Mouse (Mus musculus): ENCODE results near the gene Chil4. TPM values are rescaled to one million over a fixed set of nuclear protein-coding genes. Genes with fewer than 3 reads are reported as not detected.
"Not testable (repeated sequence)": the region's sequence is repeated elsewhere in the genome, so short reads cannot be mapped to it uniquely, and the experiment has no call there.

Gene Chil4
- polyA plus RNA-seq, 1 experiment from 2014 or later = not detected

DNA sequence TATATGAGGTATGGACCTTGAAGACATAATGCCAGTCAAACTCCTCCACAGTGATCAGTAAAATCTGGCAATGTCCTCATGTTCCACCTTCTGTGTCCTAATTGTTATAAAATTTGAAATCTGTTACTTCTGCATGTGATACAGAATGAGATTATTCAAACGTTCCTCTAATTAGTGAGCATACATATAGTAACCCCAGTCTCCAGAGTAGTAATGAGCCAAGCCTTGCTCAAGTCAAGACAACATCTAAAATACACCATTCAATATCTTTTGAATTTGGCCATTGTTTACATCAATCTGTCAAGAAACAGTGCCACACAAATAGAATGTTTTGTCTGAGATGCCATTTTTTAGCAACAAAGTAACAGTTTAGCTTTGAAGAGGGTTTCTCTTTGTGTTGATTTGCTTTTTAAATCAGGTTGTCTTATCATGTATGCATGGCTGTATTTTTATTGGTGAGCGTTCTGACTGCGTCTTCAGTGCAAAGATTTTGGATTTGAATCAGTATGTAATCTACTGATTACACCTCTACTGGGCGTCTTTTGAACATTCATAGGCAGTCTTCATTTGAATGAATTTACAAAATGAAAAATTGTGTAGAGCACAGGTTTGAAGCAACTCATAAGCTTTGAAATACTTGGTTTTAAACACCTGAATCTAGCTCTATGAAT, 888 bp downstream of the Chil4 start:
- not testable (repeated sequence) for H3K4me3 ChIP-seq; ATAC-seq (replicated peaks; ENCODE audit: insufficient number of reproducible peaks, insufficient read depth, low FRiP score, low read depth)

DNA sequence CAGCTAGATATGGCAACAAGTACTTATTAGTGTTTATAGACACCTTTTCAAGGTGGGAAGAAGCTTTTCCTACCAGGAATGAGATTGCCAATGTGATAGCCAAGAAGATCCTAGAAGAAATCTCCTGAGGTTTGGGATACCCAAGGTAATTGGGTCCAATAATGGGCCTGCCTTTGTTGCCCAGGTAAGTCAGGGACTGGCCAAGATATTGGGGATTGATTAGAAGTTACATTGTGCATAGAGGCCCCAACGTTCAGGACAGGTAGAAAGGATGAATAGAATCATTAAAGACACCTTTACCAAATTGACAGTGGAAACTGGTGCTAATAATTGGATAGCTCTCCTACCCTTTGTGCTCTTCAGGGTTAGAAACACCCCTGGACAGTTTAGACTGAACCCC, 21.3 kb downstream of the Chil4 start:
- peaks cover 15% of the 10 kb centered on the region for H3K9me3 ChIP-seq (replicated peaks)
- not testable (repeated sequence) for H3K27ac ChIP-seq; H3K4me2 ChIP-seq; H3K4me1 ChIP-seq (replicated peaks); H3K4me3 ChIP-seq; H3K36me3 ChIP-seq; ATAC-seq (replicated peaks; ENCODE audit: insufficient number of reproducible peaks, insufficient read depth, low FRiP score, low read depth); H3K9ac ChIP-seq; H3K27me3 ChIP-seq
- whole genome bisulfite sequencing = 43% methylated on average over 1 of the region's 1 CpGs

More for the DNA sequence above, 888 bp downstream of the Chil4 start:
- H3K4me1 ChIP-seq (replicated peaks); H3K9ac ChIP-seq; H3K27me3 ChIP-seq; H3K27ac ChIP-seq; H3K36me3 ChIP-seq; H3K4me2 ChIP-seq; H3K9me3 ChIP-seq (replicated peaks): not testable (repeated sequence)
- 69% methylated on average over 4 of the region's 4 CpGs for WGBS

DNA sequence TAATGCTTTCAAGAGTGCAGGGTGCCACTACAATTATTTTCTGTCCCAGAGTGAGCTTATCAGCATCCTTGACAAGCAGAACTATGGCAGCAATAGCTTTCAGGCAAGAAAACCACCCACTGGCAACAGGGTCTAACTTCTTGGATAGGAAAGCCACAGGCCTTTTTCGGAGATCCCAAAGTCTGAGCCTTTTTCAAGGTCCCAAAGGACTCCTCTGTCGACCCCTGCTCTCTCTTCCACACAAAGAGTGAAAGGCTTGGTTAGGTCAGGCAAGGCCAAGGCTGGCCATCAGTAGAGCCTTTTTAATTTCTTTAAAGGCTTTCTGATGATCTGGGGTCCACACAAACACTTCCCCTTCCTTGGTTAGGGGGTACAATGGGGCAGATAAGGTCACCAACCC, 22.1 kb downstream of the Chil4 start:
- H3K9ac ChIP-seq; H3K36me3 ChIP-seq; H3K4me3 ChIP-seq; H3K4me2 ChIP-seq; H3K27me3 ChIP-seq; H3K27ac ChIP-seq; H3K4me1 ChIP-seq (replicated peaks); ATAC-seq (replicated peaks; ENCODE audit: insufficient number of reproducible peaks, insufficient read depth, low FRiP score, low read depth): not testable (repeated sequence)
- H3K9me3 ChIP-seq (replicated peaks) = peaks cover 15% of the 10 kb centered on the region
- WGBS = 54% methylated on average over 2 of the region's 2 CpGs

DNA sequence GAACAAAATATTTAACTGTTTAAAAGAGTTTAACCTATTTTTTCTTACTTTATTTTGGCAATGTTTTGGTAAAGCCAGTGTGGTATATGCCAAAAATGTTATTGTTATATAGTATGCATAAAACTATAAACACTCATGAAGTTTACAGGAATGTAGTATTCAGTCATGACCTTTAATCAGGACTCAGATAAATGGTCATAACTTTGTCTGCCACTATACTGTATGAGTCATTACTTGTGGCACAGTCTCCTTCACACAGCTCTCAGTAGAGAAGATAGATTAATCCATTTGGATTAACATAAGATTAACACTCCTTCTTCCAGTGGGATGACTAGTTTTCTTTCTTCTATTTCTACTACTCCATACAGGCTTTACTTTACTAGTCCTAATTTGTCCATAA, 23.0 kb downstream of the Chil4 start:
- Histone ChIP-seq H3K9me3 (replicated peaks) (peaks cover 15% of the 10 kb centered on the region), H3K4me1 (replicated peaks) (no peaks in the 10 kb centered on the region), H3K9ac (no peak overlapping the region), H3K4me3 (no peak overlapping the region), H3K36me3 (no peaks in the 10 kb centered on the region), H3K4me2 (no peak overlapping the region), H3K27me3 (no peaks in the 10 kb centered on the region), H3K27ac (no peak overlapping the region)
- ATAC-seq (replicated peaks; ENCODE audit: insufficient number of reproducible peaks, insufficient read depth, low FRiP score, low read depth) = no peak

DNA sequence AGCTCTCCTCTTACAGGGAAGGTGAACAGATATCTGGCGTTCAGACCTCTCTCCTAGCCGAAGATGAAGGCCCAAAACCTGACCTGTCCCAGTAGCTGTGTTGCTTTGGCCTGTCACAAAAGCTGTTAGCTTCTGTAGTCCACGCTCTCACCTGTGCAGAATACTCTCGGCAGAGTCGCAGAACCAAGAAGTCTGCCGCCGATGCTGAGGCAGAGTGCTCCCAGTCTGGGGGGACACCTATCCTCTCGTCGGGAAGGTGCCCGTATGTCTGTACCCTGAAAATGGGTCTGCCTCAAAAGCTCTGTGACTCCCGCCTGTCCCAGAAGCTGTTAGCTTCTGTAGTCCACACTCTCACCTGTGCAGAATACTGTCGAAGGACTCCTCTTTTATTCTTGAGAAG, 23.8 kb downstream of the Chil4 start:
- H3K4me1 ChIP-seq (replicated peaks) = no peaks in the 10 kb centered on the region
- H3K4me2 ChIP-seq = no peak overlapping the region
- no peak for ATAC-seq (replicated peaks; ENCODE audit: insufficient number of reproducible peaks, insufficient read depth, low FRiP score, low read depth)
- no peaks in the 10 kb centered on the region for H3K36me3 ChIP-seq
- H3K9ac ChIP-seq = no peak overlapping the region
- peaks cover 15% of the 10 kb centered on the region for H3K9me3 ChIP-seq (replicated peaks)
- WGBS = 79% methylated on average over 12 of the region's 12 CpGs
- H3K27ac ChIP-seq = no peak overlapping the region
- no peak overlapping the region for H3K4me3 ChIP-seq
- H3K27me3 ChIP-seq = no peaks in the 10 kb centered on the region

DNA sequence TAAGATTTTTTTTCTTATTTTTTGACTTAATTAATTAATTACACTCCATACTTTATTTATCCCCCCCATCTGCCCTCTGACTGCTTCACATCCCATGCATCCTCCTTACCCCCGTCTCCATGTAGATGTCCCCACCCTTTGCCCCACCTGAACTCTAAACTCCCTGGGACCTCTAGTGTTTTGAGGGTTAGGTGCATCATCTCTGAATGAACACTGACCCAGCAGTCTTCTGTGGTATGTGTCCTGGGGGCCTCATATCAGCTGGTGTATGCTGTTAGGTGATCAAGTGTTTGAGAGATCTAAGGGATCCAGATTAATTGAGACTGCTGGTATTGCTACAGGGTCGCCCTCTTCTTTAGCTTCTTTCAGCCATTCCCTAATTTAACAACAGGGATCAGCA, 31.3 kb downstream of the Chil4 start:
- Histone ChIP-seq H3K27ac (no peak overlapping the region), H3K4me3 (no peak overlapping the region), H3K4me2 (no peak overlapping the region), H3K9ac (no peak overlapping the region), H3K27me3 (no peaks in the 10 kb centered on the region), H3K36me3 (no peaks in the 10 kb centered on the region), H3K9me3 (replicated peaks) (no peaks in the 10 kb centered on the region; the same call in 1 of the 2 replicates), H3K4me1 (replicated peaks) (no peaks in the 10 kb centered on the region)
- 66% methylated on average over 2 of the region's 2 CpGs for WGBS
- no peak for ATAC-seq (replicated peaks; ENCODE audit: insufficient number of reproducible peaks, insufficient read depth, low FRiP score, low read depth)

- H3K4me2 ChIP-seq = no peak overlapping the region
- no peaks in the 10 kb centered on the region for H3K36me3 ChIP-seq
- no peaks in the 10 kb centered on the region for H3K27me3 ChIP-seq
- H3K9me3 ChIP-seq (replicated peaks) = peaks cover 4% of the 10 kb centered on the region; the same call in 1 of the 2 replicates
- WGBS = 83% methylated on average over 13 of the region's 13 CpGs
- H3K27ac ChIP-seq = no peak overlapping the region
- no peaks in the 10 kb centered on the region for H3K4me1 ChIP-seq (replicated peaks)
- H3K9ac ChIP-seq = no peak overlapping the region
- no peak overlapping the region for H3K4me3 ChIP-seq
- no peak for ATAC-seq (replicated peaks; ENCODE audit: insufficient number of reproducible peaks, insufficient read depth, low FRiP score, low read depth)
Observed at GRCm38 (mm10) chr3:106177509-106178189, 41.7 kb downstream of the Chil4 start.

- not testable (repeated sequence) for H3K9ac ChIP-seq; H3K4me2 ChIP-seq; H3K36me3 ChIP-seq; H3K4me3 ChIP-seq; ATAC-seq (replicated peaks; ENCODE audit: insufficient number of reproducible peaks, insufficient read depth, low FRiP score, low read depth); H3K27ac ChIP-seq; H3K27me3 ChIP-seq; H3K9me3 ChIP-seq (replicated peaks); H3K4me1 ChIP-seq (replicated peaks)
- 47% methylated on average over 2 of the region's 2 CpGs for WGBS
Observed at GRCm38 (mm10) chr3:106174971-106175370, 44.3 kb downstream of the Chil4 start.

GRCm38 (mm10) chr3:106172506-106172905, 46.8 kb downstream of the Chil4 start:
- not testable (repeated sequence) for H3K4me1 ChIP-seq (replicated peaks); H3K9me3 ChIP-seq (replicated peaks); H3K27me3 ChIP-seq; H3K36me3 ChIP-seq; H3K4me2 ChIP-seq; H3K4me3 ChIP-seq; H3K9ac ChIP-seq; ATAC-seq (replicated peaks; ENCODE audit: insufficient number of reproducible peaks, insufficient read depth, low FRiP score, low read depth); H3K27ac ChIP-seq
- 55% methylated on average over 2 of the region's 2 CpGs for whole genome bisulfite sequencing

DNA sequence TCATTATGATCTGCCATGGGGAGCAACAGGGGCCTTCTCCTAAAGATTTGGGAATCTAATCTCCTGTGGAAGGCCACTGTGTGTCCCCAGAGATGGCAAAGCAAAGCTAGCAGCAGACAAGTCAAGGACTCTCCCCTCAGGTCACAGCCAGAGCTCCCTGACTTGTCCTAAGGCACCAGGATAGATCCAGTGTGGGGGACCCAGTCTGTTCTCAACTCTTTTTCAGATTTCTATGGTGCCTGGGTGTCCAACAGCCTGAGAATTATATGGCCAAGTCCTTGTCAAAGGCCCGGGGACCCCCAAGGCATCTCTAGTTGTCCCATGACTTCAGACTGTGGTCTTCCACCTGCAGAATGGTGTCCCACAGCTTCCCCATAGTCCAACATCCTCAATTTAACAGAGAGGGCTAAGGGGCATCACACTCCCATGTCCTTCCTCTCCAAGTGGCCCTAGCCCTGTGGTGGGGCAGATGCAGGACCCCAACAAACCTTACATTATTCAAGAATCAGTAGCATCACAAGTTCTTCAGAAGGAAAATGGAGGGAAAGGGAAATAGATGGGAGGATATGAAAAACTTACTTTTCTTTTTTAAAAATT, 48.1 kb downstream of the Chil4 start:
- Histone ChIP-seq H3K4me1 (replicated peaks) (no peaks in the 10 kb centered on the region), H3K4me3 (no peak overlapping the region), H3K9me3 (replicated peaks) (0 out of 2 replicates have a peak, but pooled peaks cover 6% of the 10 kb centered on the region), H3K4me2 (no peak overlapping the region), H3K9ac (no peak overlapping the region), H3K27me3 (no peaks in the 10 kb centered on the region), H3K27ac (no peak overlapping the region), H3K36me3 (no peaks in the 10 kb centered on the region)
- 61% methylated on average over 1 of the region's 1 CpGs for WGBS
- ATAC-seq (replicated peaks; ENCODE audit: insufficient number of reproducible peaks, insufficient read depth, low FRiP score, low read depth) = no peak; the same call in 1 of the 2 replicates

- Histone ChIP-seq H3K27ac (no peak overlapping the region), H3K9ac (no peak overlapping the region), H3K36me3 (no peaks in the 10 kb centered on the region), H3K4me1 (replicated peaks) (no peaks in the 10 kb centered on the region), H3K9me3 (replicated peaks) (0 out of 2 replicates have a peak, but pooled peaks cover 6% of the 10 kb centered on the region), H3K4me2 (no peak overlapping the region), H3K4me3 (no peak overlapping the region), H3K27me3 (no peaks in the 10 kb centered on the region)
- no peak for ATAC-seq (replicated peaks; ENCODE audit: insufficient number of reproducible peaks, insufficient read depth, low FRiP score, low read depth)
- 44% methylated on average over 1 of the region's 1 CpGs for WGBS
Observed at GRCm38 (mm10) chr3:106170522-106171053, 48.7 kb downstream of the Chil4 start.
